Mouse (Mus musculus): Measurements from ENCODE around the gene Stx12. TPM values are rescaled to one million over a fixed set of nuclear protein-coding genes. Genes with fewer than 3 reads are reported as not detected.

The Stx12 gene
- total RNA-seq, 4 experiments from 2014 or later = 33.9 to 34.3 (median 34.1) TPM

DNA sequence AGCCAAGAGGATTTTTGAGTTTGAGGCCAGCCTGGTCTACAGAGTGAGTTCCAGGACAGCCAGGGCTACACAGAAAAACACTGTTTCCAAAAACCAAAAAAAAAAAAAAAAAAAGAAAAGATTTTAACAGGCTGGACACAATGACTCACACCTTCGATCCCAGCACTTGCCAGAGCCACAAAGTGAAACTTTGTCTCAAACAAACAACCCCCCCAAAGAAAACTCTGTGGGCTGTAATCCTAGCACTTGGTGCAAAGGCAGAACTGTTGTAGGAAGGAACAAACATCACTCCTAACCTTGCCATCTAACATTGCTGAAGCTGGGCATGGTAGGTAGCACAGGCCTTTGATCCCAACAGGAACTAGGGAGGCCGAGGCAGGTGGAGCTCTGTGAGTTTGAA lies 19.5 kb downstream of the Stx12 start:
- no peak for DNase-seq (ENCODE audit: low spot score)

DNA sequence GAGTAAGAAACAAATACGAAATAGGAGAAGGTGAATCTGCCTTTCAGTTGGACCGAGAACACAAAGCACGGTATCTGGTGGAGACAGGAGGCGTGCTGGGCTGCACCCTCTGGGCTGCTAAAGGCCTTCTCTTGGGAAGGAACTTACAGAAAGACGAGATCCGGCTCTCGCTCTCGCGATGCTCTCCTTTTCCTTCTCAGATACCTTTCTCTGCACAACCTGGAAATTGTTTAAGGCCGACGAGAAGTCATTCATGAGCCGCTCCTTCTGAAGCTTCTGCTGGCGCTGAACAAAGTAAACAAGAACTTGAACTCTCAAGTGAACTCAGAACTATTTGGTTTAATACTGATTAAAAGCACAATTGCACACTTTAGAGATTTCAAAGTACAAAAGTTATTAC lies 21.3 kb downstream of the Stx12 start:
- no peak for DNase-seq (ENCODE audit: low spot score)

DNA sequence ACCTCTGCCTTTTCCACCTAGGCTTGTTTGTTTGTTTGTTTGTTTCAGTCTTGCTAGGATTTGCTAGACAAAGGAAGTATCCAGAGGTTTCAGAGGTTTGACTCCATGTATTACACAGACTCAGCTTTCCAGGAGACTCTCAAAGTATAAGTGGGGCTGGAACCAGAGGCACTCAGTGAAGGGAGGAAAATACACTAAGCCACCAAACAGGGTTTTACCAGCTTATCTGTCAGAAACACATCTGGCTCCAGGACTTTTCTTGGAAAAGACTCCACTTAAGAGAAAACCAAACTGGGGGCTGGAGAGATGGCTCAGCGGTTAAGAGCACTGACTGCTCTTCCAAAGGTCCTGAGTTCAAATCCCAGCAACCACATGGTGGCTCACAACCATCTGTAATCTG lies 23.4 kb downstream of the Stx12 start:
- DNase-seq (ENCODE audit: low spot score) = no peak

DNA sequence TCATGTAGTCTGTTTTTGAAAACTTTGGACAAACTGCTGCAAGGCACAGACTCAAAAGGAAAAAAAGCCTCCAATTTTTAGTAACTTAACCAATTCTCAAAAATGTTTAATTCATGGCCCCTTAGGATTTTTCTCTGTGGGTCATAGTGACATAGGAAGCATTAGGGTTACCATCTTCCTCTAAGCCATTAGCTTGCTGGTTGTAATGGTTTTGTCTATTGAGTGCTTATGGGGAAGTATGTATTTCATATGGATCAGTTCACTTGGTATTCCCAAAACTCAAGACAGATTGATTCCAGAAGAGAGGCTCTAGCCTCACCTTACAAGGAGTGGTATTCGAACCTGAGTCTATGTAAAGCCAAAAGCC lies 40.6 kb downstream of the Stx12 start:
- no peak for DNase-seq (ENCODE audit: low spot score)

DNA sequence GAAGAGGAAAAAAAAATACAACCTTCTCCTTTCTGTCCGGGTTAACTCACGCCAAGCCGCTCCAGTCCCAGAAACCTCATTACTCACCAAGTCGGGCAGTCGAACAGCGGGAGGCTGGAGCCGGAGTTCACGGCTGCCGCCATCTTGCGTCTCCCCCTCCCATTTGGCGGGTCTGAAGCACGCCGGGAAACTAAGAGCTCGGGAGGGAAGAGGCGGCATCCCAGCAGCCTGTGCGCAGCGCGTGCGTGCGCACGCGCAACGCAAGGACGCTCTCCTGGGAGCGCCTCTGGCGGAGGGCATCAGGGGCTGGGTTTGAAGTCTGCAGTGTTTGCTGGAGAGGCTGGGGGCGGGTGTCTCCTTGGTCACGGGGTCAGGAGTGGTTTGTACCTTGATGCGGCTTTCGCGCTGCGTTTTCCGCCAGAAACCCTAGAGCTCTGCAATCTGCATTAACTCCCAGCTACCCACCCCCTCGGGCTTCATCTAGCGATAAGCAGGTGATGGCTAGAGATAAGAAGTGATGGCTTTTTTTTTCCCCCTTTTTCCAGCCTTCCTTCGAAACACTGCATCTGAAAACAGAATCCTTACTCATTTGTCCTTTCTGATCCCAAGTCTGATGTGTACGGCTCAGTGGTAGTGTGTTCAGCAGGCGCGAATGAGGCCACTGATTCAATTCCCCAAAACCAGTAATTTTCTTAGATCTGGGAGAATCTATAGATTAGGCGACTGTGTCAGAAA lies 41.2 kb downstream of the Stx12 start, which contains the start of gene Ppp1r8:
TSS of gene Ppp1r8 (minus strand) at position 200 of the 735 bp plus-strand sequence.
- peak; percentile 87 for DNase-seq (ENCODE audit: low spot score)

DNA sequence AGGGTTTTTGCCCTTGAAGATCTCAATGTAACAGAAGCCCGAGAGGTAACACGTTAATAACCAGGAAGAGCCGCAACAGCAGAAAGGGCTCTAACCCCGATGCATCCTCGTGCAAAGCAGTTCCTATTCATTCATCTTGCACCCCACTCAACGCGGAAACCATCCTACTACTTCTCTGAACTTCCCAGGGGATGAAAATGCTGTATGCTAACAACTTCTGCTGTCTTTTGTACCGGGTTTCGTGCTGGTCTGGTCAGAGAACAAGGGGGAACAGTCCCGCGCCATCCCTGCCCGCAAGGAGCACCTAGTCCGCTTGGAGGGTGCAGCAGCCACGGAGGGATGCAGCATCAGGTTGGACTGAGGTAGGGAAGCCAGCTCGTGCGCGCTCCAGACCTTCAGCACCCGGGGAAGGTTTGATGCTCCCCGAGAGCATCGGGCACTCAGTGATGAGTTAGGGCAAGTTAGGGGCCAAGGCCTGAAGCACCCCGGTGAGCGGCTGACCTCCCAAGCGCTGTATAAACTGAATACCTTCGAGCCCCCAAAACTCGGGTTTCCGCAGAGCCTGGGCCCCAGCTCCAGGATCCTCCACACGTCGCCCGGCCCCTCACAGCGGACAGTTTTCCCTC lies 41.9 kb downstream of the Stx12 start:
- DNase-seq (ENCODE audit: low spot score) = no peak

DNA sequence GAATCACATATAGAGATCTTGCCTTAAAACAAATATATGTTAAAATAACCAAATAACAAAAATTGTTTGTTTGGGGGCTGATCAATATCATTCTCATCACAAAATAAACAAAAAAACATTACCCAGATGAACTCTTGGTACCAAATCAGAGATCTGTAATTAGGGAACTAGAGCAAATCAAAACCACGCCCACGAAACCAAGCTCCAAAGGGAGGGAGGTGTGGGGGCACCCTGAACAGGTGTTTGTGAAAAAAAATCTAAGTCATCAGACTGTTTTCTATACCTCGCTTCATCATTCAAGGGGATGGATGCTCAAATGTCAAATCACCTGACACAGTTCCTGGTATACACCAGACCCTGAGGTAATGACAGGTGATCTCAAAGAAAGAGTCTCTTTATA lies 42.8 kb downstream of the Stx12 start:
- DNase-seq (ENCODE audit: low spot score) = no peak

DNA sequence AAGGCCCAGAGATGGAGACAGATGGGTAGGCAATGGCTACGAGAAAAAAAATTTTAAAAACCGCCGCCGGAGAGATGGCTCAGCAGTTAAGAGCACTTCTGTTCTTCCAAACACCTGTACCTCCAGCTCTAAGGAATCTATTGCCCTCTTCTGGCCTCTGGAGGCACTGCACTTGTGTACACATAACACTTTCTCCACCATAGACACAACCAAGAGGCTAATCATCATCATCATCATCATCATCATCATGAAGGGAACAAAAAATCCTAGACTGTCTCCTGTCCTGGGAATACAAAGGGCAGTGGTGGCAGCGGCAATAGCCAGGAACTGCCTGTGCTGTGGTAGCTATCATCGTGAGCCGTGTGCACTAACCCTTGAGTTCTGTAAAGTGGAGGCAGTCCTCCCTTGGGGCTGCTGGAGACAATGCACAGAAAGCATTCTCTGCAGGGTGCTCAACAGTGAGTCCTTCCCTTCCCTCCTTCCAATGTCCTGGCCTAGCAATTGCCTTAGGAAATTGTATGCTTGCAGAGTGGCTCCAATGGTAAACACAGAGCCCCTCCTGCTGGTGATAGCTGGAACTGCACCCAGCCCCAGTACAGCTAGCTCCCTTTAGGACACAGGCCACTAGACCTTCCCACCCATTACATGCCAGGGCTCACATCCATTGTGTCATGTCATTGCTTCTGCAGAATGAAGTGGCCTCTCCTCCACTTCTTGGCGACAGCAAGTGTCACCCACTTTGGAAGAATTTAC lies 60.5 kb downstream of the Stx12 start:
- DNase-seq (ENCODE audit: low spot score) = peak; percentile 71

DNA sequence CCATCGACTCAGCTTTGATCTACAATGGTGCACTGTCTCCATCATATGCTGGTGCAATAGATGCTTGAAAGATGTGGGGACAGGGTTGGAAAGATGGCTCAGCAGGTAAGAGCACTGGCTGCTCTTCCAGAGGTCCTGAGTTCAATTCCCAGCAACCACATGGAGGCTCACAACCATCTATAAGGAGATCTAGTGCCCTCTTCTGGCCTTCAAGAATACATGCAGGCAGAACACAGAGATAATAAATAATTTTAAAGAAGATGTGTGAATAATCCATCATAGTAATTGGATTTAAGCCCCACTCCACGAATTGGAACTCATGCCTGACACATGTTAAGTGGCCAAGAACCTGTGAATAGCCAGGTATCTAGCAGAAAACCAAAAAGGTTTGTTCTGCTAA lies 65.9 kb downstream of the Stx12 start:
- DNase-seq (ENCODE audit: low spot score) = no peak

DNA sequence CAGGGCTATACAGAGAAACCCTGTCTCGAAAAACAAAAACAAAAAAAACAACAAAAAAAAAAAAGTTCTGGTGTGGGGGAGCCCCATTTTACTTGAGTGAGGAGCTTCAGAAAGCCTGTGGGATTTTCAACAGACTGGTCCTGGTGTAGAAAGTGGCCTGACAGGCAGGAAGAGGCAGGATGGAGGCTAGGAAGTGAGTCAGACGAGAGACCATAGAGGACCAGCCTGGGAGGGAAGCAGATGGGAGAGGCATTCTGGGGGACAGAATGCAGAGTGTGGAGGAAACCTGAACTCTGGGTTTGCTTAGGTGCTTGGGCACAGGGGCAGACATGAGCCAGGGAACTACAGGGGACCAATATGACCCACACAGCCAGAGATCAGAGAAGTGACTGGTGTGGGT lies 67.5 kb downstream of the Stx12 start:
- DNase-seq (ENCODE audit: low spot score) = no peak

DNA sequence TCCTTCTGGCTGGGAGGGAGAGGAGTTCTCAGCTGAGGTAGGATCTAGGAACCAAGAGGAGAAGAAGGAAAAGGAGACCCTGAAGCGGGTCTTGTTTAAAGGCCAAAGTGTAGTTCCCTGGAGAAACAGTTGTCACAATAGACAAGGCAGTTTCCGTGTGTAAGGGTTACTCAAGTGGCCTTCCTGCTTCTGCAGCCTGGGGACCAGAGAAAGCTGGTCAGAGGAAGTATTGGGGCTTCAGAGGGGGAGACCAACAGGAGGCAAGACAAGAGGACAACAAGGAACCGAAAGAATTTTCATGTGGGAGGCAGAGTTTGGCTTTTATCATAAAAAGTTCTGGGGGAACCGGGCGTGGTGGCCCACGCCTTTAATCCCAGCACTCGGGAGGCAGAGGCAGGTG lies 67.9 kb downstream of the Stx12 start:
- DNase-seq (ENCODE audit: low spot score) = peak; percentile 32

DNA sequence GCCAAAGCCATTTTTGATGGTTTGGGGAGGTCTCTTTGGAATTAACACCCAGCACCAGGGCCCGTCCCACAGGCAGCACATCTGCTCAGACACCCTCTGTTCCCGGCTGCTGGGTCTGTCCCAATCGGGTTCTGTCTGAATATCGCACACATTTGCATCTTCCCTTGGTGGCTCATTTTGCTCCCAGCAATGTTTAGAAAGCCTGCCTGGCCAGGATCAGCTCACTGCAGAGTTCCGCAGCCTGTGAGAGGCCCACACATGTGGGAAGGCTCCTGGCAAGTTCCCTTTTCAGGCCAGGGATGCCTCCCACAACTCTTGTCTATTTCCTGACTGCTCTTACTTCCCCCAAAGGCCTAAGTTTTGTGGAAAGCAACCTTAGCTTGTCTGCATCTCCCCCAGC lies 74.7 kb downstream of the Stx12 start:
- DNase-seq (ENCODE audit: low spot score) = peak; percentile 28

DNA sequence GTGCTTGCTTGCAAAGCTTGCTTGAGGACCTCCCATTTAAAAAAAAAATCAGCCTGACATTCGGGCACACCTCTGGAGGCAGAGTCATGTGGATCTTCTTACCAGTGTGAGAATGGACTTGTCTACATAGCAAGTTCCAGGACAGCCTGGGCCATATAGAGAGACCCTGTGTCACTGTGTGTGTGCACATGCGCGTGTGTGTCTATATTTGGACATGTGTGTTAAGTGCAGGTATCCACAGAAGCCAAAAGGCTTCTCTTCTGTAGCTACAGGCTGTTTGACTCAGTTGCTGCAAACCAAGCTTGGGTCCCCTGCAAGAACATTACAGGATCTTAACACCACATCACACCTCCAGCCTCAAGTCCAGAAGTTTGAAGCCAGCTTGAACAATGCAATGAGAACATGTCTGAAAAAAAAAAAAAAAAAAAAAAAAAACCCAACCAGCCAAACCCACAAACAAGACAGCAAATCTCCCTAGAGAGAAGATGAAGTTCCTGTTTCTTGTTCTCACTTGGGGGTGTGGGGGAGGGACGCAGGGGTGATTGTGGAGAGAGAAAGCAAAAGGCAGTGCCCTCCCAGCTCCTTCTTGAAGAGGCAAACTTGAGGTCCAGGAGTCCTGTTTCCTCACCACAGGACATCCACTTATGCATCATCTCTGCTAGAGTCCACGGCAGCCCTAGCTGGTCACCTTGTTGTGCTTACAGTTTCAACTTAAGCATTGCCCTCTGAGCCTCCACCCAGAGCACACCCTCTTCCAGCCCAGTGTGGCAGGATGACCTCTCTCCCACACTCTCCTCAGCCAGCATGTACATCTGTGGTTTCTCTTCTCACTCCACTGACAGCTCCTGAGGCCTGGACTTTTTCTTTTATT lies 76.3 kb downstream of the Stx12 start:
- DNase-seq (ENCODE audit: low spot score) = no peak

DNA sequence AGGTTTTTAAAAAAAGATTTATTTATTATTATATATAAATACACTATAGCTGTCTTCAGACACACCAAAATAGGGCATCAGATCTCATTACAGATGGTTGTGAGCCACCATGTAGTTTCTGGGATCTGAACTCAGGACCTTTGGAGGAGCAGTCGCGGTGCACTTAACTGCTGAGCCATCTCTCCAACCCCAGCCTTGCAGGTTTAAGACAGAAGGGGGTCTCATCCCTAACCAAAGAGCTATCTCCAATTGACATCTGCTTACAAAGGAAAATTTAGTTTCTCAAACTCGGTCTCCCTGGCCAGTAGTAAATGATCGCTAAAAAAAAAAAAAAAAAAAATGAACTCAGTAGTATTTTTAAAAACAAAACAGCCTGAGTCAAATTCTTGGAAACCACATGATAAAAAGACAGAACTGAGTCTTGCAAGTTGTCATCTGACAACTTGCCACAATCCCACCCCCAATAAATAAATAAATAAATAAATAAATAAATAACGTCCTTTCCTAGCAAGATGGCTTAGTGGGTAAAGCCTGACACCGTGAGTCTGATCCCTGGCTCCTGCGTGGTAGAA lies 77.6 kb downstream of the Stx12 start:
- DNase-seq (ENCODE audit: low spot score) = no peak

DNA sequence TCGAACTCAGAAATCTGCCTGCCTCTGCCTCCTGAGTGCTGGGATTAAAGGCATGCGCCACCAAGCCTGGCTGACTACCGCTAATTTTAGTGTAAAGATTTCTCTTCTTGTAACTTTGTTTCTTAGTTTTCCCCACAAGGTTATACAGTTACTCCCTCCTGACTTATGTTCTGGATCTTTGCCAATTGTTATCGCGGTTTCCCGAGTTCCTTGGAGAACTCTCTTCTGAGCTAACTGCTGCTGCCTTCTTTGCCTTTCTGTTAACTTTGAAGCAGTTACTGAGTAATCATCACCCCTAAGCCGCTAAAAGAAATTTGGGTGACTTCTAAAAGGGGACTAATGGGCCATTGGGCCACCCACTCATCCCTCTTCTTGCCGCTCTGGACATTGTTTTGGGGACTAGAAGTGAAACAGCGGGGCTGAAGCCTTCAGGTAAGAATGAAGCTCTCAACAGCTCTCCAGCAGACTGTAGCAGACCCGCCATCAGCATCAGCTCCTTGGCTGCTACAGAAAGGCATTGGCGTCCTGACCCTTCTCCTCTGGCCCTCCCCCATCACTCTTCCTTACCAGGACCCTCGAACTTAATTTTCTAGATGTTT lies 78.6 kb downstream of the Stx12 start:
- no peak for DNase-seq (ENCODE audit: low spot score)

DNA sequence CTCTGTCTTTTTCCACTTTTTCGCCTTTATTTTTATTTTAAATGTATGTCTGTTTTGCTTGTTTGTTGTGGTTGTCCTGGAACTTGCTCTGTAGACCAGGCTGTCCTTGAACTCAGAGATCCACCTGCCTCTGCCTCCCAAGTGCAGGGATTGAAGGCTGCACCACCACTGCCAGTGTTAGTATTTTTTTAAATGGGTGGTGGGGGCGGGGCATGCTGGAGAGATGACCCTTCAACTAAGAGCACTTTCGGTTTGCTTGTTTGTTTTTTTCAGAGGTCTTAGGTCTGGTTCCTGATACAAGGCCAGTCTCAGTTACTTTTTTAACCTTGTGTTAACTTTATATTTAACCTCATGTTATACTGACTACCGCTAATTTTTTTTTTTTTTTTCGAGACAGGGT lies 79.2 kb downstream of the Stx12 start:
- no peak for DNase-seq (ENCODE audit: low spot score)

DNA sequence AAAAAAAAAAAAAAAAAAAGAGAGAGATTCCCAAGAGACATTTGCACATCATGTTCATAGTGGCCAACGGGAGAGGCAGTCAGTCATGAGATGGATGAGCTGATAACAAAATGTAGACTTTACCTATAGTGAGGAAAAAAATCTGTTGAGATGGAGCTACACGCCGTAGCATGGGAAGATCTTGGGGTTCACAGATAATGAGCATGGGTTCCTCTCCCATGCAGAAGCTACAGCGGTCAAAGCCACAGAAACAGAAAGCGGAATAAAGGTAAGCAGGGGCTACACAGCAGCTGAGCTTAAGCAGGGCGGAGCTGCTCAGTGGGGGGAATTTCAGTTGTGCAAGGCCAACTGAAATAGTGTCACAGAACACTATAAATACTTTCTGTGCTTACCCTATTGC lies 80.0 kb downstream of the Stx12 start:
- DNase-seq (ENCODE audit: low spot score) = no peak

DNA sequence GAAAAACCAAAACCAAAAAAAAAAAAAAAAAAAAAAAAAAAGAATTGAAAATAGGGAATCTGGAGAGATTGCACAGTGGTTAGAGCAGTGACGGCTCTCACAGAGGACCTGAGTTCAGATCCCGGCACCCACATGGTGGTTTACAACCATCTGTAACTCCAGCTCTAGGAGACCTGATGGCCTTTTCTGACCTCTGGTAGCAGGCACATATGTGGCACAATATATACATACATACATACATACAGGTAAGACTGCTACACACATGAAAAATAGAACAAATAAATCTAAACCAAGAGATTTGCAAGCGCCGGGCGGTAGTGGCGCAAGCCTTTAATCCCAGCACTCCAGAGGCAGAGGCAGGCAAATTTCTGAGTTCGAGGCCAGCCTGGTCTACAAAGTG lies 80.4 kb downstream of the Stx12 start:
- no peak for DNase-seq (ENCODE audit: low spot score)

Measured in heart, adult 8-10 months (tissue).